Mouse (Mus musculus): Measurements from ENCODE around the gene Smad3.

- no peak for TF ChIP-seq CEBPB (IDR thresholded peaks at IDR 0.05; ENCODE audit: low read depth)
- TF ChIP-seq CTCF (IDR thresholded peaks at IDR 0.05; ENCODE audit: control insufficient read depth, insufficient read depth, insufficient read length): no peak
- TF ChIP-seq MYOD1 (IDR thresholded peaks at IDR 0.05; ENCODE audit: control insufficient read depth, insufficient read length, low read depth): no peak
- no peak for TF ChIP-seq USF1 (IDR thresholded peaks at IDR 0.05; ENCODE audit: low read depth)
- TF ChIP-seq FOSL1 (IDR thresholded peaks at IDR 0.05; ENCODE audit: insufficient read depth, low read length, poor library complexity, severe bottlenecking): no peak
These were observed 102.7 kb downstream of the Smad3 start for GRCm38 (mm10) chr9:63655092-63655491.
